Mouse (Mus musculus): Measurements from ENCODE around the gene Steap2.

Gene Steap2

DNA sequence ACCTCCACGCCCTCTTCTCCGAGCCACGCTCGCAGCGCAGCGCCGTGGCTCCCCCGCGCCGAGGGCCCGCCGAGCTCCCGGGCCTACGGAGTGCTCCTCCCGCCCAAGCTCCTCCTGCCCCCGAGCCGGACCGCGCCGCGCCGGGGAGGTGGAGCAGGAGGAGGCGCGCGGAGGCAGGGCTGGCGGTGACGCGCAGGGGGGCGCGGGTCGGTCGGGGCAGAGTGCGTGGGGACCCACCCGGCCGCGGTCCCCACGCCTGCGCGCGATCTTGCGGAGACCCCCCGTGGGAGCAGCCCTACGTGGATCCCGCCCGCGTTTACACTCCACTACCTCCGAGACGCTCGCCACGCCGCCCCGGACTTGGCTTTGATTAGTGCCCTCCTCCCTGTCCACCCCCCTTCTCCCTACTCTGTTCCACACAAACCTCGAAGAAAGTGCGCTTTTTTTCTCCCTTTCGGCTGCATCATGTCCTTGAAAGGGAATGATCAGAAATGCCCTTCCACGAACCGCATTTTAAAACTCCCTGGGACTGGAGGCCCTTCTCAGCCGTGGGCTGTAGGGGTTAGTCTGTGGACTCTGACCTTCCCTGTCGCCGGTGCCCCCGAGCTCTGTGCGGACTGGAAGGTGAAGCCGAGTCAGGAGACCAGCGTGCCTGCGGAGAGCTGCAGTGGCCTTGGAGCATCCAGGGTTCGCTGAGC, at the start of gene Steap2:
Gene Steap2 (minus strand): TSS at position 623 of the 698 bp plus-strand sequence.
- DNase-seq (ENCODE audit: low read depth, low spot score): peak; percentile 74

DNA sequence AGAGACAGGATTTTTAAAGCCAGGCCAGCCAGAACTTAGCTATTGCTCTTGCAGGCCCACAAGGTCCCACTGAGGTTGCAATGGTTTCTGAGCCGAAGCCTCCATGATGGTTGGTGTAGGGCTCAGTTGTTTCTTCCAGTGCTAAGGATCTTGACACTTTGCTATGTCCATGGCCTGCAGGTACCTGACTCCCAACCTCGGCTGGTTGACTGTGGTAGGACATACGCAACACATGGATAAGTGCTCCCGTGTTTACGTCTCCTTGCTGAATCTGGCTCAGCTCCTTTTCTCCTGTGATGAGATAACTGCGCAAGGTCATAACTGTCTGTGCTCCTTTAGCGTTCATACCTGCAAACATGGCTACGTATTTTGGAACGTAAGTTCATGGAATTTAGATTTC, 40.1 kb upstream of the Steap2 start:
- no peak for DNase-seq (ENCODE audit: low read depth, low spot score)

DNA sequence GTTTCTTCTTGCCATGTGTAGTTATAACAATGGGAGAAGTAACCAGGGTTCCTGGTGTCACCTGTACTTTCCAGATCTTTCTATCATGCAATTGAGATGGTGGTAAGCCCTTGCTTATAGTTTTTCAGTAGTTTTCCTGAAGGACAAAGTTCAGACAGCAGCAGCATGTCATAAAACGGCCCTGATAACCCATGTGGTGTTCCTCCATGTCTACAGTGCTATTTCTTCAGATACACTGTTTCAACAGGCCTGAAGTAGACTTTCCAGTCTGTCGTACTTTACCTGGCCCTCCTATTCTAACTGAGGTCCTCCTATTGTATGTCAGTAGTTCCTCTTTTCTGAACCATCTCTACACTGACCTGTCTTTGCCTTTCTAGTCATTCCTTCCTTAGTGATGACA, 38.5 kb upstream of the Steap2 start:
- no peak for DNase-seq (ENCODE audit: low read depth, low spot score)

DNA sequence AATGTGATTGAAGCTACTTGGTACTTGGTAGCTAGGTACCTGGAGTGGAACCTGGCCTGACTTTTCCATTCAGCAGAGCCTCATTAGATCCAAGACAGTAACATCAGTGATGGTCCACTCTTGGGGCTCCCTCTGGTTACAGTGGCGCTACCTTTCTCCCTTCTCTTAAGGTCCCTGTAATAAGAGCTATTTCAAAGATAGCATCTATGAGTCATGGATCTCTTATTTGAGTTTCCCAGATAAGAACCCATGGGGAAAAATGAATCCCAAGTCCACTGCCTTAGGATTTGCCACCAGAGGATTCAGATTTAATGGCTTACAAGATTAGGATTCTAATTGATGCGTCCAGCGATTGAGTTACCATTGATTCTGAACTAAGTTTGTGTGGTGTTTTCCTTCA, 37.8 kb upstream of the Steap2 start:
- no peak for DNase-seq (ENCODE audit: low read depth, low spot score)

DNA sequence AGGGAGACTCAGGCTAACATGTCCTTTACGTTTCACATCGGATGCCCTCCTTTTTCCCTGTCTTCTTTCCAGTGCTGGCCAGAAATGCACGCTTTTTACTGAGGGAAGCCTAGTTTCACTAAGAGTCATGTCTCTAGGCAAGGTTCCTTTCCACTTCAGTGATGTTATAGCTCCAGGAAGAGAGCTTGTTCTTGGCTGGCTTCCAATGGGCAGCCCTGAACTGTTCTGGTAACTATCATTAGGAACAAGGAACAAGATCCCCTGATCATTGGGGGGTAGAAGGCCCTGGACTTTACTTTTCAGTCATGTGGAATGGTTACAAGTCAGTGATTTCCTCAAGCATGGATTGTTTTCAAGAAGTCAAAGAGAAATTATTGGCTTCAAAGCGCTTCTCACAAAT, 35.5 kb upstream of the Steap2 start:
- no peak for DNase-seq (ENCODE audit: low read depth, low spot score)

DNA sequence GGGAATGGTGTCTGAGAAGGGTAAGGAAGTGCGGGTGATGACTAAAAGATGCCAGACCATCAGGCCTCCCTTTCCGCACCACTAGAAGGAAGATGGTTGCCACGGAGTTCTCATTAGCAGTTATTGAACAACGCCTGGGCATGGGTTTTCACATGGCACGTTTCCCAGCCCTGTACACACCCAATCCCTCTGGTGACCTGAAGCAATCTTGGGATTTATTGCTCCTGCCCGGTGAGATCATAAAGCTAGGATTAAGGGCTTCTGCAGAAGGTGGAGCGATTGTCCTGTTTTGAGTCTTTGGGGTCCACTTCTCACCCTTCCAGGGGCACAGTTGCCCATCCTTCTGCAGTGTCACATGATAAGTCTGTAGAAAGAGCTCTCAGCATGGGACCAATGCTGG, 27.8 kb upstream of the Steap2 start:
- DNase-seq (ENCODE audit: low read depth, low spot score): no peak

DNA sequence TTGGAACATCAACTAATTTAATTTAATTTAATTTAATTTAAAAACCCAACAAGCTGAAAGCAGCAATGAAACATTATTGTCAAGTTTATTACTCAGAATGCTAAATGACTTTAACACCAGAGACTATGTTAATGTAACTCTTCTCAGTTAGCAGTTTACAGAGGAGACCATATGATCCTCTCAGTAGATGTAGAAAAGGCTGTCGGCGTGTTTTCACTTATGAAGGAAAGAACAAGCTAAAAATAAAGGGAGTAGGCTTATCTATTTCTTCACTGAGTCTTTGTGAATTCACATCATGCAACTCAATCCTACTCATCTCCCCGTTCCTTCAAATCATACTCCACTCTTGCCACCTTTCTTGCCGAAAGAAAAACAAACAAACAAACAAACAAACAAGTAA, 16.7 kb upstream of the Steap2 start:
- no peak for DNase-seq (ENCODE audit: low read depth, low spot score)

DNA sequence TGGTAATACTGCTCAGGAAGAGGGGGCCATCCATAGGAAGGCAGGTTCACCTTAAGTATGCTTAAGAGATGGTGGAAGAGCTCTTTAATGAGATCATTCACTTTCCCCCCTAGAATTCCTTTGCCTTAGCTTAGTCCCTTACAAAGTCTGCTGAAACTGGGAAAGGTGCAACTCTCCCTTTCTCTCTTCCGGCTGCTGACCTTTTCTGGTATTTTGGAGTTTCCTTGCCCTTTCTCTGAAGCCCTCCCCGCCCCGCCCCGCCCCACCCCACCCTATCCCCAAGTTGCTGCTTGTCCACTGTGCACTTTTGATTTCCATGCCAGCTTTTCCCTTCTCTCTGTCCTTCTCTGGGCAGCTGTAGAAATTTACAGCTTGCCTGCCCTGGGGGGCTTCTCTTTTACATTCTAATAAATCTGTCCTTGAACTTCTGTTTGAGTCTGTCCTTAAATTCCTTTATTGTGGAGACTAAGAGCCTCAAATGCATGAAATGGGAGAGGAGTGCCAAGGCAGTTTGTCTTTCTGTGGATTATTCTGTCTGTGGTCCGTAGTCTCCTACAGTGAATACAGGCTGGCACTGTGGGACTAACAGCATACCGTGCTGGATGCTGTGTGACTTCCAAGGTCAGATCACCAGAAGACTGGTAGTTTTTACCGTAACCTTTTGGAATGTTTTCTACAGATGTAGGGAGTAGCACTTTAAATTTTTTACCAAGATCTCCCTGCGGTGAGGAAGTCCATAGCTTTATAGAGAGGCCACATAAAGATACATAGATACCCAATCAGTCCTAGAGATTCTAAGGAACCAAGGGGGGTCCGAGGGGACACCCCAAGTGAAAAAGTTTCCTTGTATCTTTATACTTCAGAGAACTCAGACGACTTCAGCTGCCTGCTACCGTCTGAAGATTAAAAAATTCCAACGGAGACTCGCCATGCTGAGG, 13.2 kb upstream of the Steap2 start:
- DNase-seq (ENCODE audit: low read depth, low spot score): peak; percentile 95

DNA sequence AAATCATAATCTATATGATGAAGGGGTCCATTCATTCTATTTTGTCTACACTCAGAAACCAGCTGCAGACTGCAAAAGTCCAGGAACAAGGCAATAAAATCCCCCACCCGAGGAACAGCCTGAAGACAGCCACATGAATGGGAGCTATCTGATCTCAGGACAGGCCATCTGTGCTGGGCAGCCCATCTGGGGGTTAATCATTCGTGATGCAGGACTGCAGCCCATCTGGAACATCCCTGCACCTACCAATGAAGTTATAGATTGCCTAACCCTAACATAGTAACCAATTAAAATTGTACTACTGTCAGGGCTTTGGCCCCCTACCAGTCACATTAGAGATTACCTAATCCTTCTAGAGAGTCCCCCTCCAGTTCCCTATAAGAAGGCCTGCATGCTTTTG, 10.6 kb upstream of the Steap2 start:
- DNase-seq (ENCODE audit: low read depth, low spot score): no peak

DNA sequence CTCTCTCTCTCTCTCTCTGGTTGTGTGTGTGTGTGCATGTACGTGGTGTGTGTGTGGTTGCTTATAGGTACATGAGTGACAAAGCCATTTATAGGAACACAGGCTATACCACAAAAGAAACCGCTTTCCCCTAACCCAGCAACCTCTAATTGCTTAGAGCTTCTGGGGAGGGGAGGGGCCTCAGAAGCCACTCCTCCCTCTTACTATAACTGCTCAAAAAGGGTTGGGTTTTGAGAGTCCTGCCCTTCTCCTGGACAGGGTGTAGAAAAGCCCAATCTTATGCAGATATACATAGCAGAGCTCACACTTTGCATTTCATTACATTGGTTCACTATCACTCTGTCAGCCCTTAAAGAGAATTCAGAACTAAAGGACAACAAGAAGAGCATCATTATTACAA, 6.0 kb upstream of the Steap2 start:
- peak; percentile 82 for DNase-seq (ENCODE audit: low read depth, low spot score)

DNA sequence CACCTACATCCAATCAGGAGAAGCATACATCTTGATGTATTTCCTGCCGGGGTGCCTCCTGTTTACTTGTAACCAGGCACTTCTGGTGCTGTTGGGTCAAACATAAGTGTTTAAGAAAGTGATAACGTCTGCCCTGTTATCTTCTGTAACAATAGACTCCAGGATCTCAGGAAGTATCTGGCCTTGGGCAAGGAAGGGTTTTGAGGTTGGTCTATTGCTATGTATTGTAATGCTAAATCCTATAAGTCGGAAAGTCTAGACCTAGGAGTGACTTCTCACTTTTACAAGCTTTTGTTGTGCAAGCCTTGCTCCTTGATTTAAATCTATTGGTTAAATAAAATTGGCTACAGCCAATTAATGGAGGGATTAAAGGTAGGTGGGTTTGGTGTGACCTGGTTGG, 4.5 kb upstream of the Steap2 start:
- DNase-seq (ENCODE audit: low read depth, low spot score): peak; percentile 97

DNA sequence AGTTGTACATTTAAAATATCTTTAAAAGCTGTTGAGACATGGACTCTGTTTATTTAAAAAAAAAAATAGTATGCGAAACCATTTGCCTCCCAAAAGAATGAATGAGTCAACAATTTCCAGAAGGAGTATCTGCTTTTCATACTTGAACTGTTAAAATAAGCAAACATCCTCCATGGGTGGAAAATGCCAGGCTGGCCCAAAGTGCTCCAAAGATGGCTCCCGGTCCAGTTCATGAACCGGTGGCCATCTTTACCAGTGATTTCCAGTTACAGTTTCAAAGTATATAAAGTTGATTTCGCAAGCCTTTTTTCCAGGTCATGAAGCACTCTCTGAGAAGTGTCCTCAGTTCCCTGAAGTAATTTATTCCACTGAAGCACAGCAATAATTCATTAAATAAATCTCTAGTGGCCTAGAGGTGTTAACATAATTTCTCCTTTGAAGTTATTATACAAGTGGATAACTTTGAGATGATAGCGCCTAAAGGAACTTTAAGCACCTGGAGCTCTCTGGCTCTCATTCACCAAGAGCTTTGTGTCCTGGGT, 1.1 kb upstream of the Steap2 start:
- no peak for DNase-seq (ENCODE audit: low read depth, low spot score)

DNA sequence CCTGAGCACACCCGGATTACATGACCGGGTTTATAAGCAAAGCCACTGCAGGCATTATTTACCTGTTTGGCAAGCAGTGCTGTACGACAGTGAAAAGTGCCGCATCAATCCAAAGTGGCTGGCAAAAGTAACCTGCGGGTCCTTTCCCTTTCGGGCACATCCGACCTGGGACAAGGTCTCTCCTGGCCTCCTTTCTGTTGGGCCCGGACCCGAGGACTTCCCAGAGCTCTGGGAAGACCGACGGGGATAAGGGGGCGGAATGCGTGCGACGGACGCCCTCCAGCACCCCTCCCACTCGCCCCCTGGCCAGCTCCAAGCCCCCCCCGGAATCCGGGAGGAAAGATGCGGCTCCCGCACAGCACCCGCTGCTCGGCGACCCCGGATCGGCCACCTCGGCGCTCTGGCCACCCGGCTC, 830 bp downstream of the Steap2 start:
- peak; percentile 58 for DNase-seq (ENCODE audit: low read depth, low spot score)

DNA sequence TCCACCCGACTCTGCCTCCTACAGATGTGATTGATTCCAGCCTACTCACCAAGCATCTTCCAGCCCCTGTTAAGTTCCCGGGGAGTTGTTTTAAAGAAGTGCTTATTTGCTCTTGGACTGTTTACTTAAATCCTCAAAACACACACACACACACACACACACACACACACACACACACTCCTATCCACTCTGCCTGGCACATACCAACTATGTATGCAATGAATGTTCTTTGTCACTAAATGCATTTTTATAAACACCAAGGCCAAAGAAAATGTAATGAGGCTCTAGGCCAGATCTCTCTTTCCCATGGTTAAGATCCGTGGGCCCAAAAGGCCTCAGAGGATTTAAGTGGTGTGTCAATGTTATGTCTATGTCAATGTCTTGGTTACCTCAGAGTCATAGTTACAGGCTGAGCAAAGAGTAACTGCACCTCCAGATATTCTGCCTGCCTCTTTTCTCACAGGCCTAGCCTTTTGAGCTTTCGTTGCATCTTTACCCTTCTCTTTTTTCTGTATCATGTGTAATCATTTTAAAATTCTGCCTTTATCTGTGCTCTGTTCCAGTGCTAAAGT, 2.1 kb downstream of the Steap2 start:
- DNase-seq (ENCODE audit: low read depth, low spot score): no peak

DNA sequence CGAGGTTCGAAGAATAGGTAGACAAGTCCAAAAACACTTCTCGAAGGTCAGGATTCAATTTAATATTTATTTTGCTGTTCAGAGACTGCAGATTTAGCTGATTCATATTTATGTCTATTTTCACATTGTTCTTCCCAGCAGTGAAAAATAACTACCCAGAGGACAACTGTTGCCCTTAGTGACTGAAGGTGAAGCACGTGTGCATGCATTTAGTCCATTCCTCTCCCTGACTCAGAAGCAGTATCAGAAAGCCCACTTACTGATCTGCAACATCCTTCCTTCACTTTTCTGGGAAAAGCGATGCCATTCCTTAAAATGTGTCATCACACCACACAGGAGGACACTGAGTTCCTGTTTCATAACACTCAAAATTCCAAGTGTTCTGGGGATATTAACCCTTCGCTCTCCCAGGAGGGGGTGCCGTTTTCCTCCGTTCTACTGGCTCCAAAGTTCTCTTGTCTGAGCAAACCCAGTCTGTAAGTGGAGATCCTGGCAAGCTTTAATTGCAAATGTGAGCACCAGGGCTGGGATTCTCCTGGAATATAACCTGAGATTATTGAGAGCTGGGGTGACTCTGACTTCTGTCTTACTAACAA, 5.3 kb downstream of the Steap2 start:
- no peak for DNase-seq (ENCODE audit: low read depth, low spot score)

DNA sequence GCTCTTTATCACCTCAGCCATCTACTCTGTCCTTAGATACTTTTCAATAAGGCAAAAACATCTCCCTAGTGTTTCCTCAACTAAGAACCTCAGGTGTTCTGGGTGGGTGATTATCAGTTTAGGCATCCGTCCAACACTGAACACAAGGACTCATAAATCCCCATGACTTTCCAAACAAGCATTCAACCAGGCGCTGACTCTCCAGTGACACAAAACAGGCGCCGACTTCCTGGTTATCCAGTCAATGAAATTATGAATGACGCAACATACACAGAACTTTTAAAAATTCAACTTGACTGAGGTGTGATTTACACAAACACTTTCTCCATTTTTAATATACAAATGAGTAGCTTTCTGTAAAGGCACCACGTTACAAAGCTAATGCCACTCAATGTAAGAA, 6.2 kb downstream of the Steap2 start:
- DNase-seq (ENCODE audit: low read depth, low spot score): no peak

DNA sequence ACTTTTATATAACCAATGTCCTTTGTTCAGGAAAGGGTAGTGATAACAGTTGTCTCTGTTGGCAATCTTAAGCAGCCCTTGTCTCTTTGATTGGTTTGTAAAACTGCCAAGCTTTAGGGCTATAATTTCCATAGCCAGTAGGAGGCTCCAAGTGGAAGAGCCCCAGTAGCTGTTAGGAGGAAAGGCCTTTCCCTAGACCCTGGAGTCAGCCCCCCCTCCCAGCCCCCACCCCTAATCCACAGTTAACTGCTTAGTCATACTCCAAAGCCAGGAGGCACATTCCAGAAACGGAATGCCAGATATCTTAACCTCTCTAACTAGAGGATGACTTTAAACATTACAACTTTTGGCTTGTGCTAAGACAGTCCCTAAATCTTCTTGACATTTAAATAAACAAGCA, 7.4 kb downstream of the Steap2 start:
- peak; percentile 93 for DNase-seq (ENCODE audit: low read depth, low spot score)

DNA sequence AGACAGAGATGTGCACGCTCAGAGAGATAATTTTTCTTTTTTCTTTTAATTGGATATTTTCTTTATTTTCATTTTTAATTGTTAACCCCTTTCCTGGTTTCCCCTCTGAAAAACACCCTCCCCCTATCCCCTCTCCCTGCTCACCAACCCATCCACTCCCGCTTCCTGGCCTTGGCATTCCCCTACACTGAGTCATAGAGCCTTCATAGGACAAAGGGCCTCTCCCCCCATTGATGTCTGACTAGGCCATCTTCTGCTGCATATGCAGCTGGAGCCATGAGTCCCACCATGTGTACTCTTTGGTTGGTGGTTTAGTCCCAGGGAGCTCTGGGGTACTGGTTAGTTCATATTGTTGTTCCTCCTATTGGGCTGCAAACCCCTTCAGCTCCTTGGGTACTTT, 9.4 kb downstream of the Steap2 start:
- DNase-seq (ENCODE audit: low read depth, low spot score): peak; percentile 82

DNA sequence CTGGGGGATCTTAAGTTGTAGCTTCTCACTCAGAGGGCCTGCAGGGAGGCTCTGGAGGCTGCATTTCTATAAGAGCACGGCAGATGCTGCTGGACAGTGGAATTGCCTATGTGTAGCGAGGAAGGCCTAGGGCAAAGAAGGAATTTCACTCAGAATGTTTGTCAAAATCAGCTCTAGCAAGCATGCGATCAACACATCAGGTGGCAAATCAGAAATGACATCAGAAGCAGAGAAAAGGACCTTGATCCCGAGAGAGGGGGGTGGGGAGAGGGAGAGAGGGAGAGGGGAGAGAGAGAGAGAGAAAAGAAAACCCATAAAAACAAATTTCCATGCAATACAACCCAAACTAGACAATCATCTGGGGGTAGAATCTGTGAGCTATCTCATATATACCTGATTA, 11.1 kb downstream of the Steap2 start:
- DNase-seq (ENCODE audit: low read depth, low spot score): no peak

DNA sequence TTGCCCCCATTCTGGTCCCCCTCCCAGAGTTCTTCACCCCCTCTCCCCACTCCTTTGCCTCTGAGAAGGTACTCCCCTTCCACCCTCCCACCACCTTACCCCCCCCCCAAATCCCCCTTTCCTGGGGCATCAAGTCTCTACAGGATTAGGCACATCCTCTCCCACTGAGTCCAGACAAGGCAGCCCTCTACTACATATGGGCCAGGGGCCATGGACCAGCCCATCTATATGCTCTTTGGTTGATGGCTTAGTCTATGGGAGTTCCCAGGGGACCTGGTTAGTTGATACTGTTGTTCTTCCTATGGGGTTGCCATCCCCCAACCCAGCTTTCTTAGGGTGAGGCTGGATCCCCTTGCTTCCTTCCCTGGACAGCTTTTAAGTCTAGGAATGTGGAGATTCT, 14.9 kb downstream of the Steap2 start:
- DNase-seq (ENCODE audit: low read depth, low spot score): no peak

DNA sequence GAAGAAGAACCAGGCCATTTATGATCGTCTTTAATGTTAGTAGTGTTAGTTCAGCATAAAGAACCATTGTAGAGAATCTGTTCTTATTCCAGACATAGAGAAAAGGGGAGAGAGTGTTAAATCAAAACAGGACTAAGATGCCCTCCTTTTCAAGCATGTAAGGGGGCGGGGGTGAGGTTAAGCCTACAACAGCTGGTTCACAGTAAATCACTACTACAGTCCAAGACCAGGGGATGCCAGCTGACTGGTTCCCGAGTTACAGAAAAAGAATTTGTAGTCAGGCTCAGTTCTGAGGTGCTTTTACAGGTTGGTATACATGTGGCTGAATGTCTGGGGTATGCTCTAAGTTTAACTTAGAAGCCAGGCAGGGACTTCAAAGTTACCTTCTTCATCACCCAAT, 18.3 kb downstream of the Steap2 start:
- no peak for DNase-seq (ENCODE audit: low read depth, low spot score)

DNA sequence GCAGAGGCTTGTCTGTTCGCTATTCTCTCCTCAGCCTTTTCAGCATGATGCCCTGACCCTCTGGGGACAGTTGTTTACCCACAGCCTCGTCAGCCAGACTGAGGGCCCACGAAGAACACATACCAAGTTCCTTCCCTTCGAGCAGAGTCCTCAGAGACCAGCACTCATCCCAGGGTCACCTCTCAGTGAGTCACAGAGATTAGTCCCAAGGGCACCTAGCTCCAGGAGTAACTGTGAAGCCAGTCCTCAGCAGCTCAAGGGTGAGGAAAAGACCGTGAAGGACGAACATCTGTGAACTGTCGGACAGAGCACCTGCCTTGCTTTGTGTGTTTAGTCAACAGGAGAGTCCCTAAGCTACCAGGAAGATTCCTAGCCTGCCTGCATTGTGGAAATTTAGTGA, 25.5 kb downstream of the Steap2 start:
- no peak for DNase-seq (ENCODE audit: low read depth, low spot score)

Measured in R1 (cell line).